Mouse (Mus musculus) brain, embryonic 14.5 days (tissue): ENCODE data around the gene Ncor2.

Experiments
- CTCF ChIP-seq: fragments of 200-500 bp; IDR thresholded peaks from 2 replicates; pipeline ENCODE4 v1.5.1; 2012; ENCODE audit warnings: inconsistent platforms, mild to moderate bottlenecking, moderate library complexity, borderline replicate concordance; ENCODE audit not compliant: insufficient read depth, insufficient read length; ENCODE audit errors: extremely low read depth
- POLR2A ChIP-seq: fragments of 200-500 bp; IDR thresholded peaks from 2 replicates; pipeline ENCODE4 v1.6.1; 2012; ENCODE audit warnings: mild to moderate bottlenecking, inconsistent platforms, borderline replicate concordance; ENCODE audit not compliant: poor library complexity, insufficient read depth, insufficient read length, severe bottlenecking; ENCODE audit errors: extremely low read depth

- no peak for TF ChIP-seq POLR2A
- TF ChIP-seq CTCF, result no peak; the same call in 1 of the 2 replicates
Measured at GRCm38 (mm10) chr5:125056331-125056695, 122.7 kb downstream of the Ncor2 start.
